Mouse (Mus musculus) ovary, postnatal 10 days (tissue): ENCODE data around the gene Mrtfa.

Source experiments
- DNase-seq: peaks from one replicate; pipeline ENCODE4 v3.0.0; 2022; ENCODE audit warnings: low spot score

Gene Mrtfa

DNA sequence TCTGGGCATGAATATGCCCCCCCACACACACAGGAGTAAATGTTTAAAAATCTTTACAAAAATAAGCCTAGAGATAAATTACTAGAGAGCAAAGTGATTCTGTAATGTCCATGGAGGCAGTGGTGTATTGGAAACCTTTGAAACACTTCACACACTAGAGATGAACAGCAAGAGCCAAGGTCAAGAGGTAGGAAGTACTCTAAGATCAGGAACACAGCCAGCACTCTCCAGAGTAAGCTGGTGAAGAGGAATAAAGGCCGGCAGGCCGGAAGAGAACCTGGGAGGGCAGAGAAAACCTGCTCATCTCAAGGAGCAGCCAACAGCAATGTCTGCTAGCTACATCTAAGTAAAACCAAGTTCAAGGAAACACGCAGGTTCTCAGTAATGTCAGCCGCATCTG lies 125.9 kb downstream of the Mrtfa start:
- no peak for DNase-seq

DNA sequence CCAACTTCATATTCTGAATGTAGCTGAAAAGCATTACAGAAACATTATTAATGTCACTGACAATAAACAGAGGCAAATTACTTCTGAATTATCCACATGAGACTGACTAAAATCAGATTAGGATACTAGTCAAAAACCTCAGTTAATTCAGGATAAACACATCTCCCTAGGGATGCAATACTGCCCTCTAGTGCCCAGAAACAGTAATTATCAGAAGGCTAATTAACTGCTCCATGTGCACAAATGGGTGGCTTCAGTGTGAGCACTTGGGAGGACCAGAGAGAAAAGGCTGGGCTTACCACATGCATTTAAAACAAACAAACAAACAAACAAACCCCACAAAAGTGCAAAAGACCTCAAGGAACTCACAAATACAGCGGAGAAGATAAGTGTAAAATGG lies 126.4 kb downstream of the Mrtfa start:
- DNase-seq: no peak

DNA sequence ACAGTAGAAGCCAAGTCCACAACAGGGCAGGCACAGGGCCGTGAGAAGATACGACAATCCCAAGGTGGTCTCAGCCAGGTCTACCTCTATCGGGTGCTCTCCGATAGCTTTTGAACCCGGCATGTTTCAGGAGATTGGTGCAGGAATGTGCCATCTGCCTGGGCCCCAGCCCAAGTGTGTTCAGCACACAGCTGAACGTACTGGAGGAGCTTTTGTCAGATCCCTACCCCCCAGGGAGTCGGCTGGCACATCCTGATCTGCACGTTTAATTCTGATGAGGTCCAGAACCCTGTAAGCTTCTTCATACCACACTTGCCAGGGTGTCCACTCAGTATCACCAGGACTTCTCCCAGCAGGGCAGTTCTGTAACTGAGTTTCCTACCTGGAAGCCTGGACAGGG lies 127.9 kb downstream of the Mrtfa start:
- DNase-seq: no peak

DNA sequence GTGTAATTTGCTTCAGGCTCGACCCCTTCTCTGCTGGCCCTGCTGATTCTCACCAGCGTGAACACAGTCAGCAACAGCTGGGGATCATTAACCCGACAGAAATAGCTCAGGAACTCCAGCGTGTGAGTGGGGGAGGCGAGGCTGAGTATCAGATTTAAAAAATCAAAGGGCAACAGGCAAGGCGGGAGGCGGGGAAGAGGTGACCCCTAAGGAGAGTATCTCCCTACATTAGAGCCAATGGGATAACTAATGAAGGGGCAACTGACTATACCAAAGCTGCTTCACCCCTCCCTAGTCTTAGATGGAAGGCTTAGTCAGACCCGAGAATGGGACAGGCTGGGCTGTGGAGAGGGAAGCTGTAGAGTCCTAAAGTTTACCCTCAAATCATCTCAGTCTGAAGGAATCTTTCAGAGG lies 128.4 kb downstream of the Mrtfa start:
- DNase-seq: no peak

DNA sequence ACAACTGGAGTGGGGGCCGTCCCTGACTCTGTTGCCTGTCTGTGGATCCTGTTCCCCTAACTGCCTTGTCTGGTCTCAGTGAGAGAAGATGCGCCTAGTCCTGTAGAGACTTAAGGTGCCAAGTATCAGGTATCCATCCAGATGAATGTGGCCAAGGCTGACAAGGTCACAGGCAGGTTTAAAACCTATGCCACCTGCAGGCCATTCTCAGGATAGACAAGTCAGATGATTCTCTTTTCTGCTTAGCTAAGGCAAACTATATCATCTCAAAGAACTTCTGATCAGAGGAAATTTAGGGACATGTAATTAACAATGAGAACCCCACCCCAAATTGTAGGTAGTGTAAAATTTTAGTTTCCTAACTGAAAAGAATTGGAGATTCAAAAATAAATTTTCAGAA lies 129.6 kb downstream of the Mrtfa start:
- no peak for DNase-seq

DNA sequence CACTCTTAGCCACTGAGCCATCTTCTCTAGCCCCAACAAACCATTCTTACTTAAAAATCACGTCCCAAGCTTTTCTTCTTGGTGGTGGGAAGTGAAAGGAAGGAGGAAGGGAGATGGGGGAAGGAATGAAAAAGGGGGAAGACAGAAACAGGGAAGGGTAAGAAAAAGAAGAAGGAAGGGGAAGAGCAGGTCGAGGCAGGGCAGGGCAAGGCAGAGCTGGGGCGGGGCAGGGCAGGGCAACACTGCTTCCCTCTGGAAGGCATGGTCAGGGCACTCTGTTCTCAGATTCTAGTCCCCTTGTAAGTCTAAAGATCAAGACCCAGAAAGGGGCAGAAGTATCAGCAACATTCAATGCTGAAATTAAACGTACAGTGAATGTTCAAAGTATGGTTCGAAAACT lies 132.8 kb downstream of the Mrtfa start:
- no peak for DNase-seq

DNA sequence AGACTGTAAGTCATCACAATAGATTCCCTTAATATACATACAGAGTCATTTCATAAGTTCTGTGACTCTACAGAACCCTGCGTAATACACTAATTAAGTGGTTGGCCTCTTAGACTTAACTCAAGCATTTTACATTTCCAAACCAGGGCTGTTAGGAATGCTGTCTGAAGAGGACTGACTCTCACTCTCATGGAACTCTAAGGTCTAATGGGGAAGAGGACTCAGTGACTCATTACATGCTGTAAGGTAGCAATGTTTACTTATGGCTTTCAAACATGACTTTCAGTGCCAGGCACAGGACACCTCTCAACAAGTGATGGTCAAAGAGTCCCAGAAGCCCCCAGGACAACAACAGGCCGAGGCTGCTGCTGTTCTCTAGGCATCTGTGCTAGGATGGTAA lies 135.1 kb downstream of the Mrtfa start:
- no peak for DNase-seq

DNA sequence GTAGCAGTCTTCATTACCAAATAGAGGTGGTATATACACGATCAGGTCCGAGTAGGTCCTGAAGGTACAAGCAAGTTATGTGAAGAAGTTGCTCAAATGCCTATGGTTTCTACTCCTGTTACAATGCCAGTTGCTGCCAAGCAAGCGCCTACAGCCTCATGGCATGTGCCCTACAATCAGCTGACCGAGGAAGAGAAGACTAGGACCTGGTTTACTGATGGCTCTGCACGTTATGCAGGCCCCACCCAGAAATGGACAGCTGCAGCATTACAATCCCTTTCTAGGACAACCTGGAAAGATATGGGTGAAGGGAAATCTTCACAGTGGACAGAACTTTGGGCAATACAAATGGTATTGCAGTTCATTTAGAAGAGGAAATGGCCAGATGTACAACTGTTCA lies 138.1 kb downstream of the Mrtfa start:
- no peak for DNase-seq

DNA sequence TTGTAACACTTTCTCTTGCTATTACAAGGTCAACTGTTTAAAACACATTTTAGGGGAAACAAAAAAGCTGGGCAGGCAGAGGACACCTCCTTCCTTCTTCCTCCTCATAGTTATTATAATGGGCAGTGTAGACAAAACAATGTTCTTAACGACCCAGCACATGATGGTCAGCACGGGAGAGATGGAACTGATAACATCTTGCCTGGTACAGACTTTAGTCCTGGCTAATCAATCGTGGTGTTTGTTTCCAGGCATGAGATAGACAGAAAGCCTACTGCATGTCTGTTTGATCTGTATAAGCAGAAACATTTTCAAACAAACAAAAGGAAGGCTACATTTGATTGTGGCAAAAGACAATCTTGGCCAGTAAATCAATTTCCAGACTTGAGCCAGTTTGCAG lies 140.1 kb downstream of the Mrtfa start:
- no peak for DNase-seq

DNA sequence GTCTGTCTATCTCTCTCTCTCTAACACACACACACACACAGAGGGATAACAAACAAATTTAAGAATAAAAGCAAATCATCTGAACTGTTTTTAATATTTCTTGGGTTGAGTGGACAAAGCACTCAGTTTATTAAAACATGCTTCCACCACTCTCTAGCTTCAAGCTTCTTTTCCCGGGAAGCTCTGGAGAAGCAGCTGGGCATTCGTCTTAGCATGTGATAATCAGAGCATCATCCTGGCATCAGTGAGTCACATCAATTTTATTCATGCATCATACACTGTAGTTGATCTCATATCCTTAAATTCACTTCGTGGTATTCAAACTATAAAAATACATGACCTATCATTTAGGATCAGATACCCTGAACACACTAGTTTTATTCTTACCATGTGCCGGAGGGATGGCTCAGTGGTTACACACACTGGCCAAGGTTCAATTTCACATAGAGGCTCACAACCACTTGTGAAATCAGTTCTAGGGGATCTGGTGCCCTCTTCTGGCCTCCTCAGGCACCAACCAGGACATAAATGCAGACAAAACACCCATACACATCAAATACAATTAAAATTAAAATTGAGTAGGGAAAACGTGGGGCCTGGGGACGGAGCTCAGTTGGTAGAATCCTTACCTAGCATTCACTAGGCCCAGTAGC lies 141.0 kb downstream of the Mrtfa start:
- no peak for DNase-seq

DNA sequence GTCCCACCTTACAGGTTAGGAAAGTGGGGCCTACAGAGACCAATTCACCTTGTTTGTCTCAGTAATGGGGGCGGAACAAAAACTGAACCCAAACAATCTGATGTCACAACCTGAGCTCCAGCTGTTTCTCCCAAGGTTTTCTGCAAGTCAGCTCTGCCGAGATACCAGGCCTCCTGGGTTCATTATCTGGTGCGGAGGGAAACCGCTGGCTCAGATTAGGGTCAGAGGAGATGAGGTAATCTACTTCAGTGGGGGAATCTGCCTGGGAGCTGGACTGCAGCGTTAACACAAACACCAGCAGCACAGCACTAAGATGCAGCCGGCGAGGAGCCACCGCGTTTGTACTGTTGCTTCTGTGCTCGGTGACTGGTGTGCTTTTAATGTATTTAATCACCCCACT lies 143.1 kb downstream of the Mrtfa start:
- DNase-seq: no peak

DNA sequence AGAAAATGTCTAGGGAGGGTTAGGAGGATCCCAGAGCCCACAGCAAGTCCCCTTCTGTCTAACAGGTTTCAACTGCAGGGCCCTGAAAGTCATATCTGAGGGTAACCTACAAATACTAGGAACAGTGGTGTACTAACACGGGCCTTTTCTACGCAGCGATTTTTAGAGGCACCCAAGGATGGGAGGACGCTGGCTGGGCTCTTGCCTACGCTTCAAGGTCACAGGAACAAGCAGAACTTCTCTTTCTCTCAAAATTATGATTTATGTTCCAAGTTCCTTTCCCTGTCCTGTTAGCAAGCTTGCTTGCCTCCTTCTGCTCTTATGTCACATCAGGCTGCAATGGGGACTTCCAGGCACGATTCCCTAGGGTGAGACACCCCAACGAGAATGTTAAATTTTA lies 144.5 kb downstream of the Mrtfa start:
- DNase-seq: no peak

DNA sequence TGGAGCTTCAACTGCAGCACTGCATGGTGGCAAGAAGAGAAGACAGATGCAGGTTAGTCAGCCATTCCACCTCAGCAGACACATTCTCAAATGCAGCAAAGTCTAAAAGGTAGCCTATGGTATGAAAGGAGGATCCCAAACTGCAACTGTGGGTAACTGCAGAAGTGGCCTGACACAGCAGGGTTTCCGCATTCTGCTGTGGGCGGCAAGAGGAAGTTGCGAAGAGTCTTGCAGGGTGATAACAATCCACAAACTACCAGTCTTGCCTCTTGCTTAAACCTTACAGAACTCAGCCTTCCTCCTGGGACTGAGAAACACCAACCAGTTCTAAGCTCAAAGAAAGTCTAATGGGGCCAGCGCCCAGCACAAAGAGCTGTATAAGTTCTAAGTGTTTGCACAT lies 145.2 kb downstream of the Mrtfa start:
- no peak for DNase-seq

DNA sequence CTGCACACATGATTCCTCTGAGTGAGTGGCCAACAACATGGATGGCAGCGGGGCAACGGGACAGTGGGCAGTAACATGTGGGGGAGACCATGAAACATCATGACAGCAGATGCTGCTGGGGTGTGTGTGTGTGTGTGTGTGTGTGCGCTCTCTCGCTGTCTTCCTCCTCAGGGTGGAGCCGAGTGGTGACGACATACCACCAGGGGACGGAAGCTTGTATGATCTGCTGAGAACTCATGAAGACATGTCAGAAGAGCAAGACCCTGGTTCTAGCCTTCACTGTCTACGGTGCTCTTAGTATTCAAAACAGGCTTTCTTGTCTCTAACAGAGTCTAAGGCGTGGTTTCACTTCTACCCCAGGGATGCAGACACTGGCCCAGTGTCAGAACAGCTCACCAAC lies 146.1 kb downstream of the Mrtfa start:
- no peak for DNase-seq

DNA sequence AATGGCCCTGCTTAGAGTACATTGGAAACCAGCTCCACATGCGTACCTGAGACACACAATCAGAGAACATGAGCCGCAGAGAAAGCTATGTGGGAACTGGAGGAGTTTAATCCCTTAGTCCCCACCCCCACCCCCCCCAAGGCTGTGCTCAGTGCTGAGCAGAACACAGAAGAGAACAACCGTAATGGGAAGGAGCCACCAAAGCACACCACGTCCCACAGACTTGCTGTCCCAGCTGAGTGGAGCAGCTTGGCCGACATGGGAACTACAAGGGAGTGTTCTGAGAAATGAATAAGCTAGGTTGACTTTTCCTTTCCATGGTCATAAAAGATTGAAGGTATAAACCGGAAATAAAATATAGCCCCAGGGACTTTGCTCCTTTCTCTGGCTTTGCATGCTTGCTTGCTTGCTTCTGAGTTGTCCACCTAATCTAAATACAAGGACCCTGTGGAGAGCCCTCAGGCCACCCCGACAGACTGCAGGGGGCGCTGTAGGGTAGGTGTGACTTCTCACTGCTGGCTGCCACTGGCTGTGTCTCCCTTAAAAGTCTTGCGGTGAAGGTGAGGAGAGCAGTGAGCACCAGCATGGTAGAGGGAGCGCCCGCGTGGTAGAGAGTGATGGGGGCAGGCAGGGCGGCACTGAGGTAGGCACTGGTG lies 148.2 kb downstream of the Mrtfa start:
- DNase-seq: no peak

DNA sequence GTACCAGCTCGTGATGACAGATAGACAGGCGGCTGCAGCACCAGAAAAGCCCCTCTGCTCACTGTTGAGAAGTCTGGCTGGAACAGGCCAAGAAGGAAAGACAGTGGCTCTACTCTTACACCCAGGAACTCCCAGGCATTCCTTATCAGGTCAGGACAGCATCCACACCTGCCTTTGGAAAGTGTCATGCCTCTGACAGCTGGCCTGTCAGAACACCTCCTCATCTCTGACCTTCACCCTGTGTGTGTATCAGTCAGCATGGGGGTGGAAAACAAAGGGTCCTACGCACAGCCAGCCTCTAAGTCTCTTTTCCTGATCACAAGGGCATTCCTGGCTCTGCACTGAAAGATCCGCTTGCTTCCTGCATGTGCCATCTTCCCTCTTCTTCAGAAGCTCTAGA lies 148.8 kb downstream of the Mrtfa start:
- no peak for DNase-seq

DNA sequence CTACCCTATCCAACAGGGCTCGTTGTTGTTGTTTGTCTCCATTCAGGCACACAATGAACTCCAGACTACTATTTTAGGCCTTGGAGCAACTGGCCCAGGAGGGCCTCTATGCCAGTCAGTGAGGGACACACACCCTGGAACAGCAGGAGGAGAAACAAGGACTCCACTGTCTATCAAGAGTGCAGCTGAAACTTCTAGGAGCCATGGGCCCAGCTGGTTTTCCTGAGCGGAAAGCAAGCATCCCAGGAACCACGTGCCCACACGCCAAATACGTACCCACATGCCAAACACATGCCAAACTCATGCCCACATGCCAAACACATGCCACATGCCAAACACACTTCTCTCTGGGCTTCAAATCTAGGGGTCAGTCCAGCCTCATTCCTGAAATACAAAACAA lies 152.1 kb downstream of the Mrtfa start:
- DNase-seq: no peak

DNA sequence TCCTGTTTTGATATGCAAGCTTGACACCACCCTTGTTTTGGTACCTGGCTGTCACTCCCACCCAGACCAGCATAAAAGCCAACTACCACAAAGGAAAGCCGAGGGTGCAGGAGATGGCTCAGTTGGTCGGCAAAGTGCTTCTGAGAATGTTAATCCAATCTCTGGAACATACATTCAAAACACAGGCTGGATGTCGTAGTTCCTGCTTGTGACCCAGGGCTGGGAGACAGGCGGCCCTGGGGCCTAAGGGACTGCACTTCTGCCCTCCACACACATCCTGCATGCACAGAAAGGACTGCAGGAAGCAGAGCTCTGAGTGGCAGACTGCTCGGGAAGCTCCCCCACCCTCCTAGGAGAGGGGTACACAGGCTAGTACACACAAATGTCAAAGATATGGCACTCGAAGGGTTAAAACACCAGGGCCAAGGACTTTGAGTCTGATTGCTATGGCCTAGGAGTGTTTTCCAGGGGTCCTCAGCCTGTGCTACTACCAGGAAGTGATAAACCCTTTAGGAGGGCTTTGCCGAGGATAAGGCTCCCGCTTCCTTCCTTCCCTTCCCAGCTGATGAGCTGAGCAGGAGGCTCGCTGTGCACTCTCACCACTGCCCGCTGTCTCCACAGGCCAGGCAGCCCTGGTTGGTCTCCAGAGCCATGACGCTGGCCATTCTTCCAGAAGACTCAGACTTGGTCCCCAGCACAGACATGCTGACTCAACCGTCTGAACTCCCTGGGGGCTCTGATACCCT lies 155.0 kb downstream of the Mrtfa start:
- DNase-seq: no peak

DNA sequence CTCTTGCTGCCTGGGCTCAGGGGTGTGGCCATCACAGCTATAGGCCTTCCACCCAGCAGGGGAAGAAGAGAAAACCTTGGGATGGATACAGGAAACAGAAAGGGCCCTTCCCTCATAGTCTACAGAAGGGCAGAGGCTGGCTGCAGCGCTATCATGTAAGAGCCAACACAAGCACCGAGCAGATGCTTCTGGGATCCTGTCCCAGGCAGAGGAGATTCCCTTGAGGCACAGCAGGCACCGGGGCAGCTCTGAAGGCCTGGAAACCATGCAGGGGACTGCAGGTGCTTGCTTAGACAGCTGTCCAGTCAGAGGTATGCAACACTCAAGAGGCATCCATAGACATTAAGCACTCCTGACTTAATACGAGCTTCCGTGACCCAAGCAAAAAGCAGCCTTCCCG lies 156.4 kb downstream of the Mrtfa start:
- no peak for DNase-seq

DNA sequence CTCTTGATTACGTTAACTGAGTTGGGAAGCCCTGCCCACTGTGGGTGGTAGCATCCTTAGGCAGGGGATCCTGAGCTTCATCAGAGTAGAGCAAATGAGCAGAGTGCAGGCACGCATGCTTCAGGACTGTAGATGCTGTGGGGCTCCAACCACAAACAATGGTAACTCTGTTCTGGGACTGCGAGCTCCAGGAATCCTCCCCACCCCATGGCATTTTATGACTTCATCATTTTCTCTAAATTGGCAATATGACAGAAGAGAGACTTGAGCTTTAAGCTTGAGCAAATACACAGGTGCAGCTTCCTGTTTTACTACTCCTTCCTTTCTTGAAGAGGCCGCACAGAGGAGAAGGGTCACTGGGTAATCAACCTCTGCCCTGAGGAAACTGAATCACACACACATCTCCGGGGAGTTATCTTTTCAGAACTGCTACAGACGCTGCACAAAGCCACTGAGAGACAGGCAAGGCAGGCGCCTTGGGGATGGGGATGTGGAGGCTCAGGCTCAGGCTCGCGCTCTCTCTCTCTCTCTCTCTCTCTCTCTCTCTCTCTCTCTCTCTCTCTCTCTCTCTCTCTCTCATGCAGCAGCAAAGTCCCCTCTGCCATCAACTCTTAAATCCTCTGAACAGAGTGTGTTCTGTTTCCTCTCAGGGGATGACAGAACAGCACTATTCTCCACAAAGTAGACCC lies 157.5 kb downstream of the Mrtfa start:
- no peak for DNase-seq

DNA sequence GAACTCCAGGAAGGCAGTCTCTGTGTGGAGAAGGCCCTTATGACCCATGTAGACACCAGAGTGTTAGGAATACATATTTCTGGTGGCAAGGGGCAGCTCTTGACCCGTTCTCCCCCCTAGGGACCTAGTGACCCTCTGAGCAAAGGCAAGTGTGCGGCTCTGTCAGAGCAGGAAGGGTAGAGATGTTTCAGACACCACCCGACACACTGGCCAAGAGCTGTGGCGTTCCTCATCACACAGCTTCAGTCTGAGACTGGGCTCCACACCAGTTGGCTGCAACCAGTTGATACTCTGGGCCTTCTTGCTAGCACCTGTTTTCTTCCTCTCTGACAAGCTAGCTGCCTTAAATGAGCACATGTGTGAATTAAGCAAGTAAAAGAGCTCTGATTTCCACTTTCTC lies 158.9 kb downstream of the Mrtfa start:
- no peak for DNase-seq

DNA sequence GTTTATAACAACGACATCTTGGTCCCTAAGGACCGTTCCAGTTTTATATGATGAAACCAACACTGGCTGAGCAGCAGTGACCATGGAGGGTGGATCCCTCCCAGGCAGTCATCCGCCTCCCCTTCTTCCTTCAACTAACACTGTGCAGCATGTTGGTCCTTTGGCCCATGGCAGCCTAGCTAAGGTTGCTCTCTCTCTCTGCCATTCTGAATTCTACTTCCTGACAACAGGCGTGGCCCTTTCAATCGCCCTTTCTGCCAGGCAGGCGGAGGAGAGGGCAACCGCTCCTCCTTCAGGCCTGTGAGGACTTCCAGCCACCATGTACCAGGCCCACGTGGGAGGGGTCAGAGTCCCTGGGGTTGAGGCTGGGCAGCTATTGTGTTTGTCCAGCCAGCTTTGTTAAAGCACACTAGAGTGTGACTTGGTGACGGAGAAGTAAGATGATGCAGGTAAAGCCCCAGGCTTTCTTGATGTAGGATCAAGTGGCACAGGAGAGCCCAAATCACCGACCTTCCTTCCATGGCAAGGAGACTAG lies 159.6 kb downstream of the Mrtfa start:
- no peak for DNase-seq
